Mouse (Mus musculus): ENCODE measurements around the gene Gm28729. TPM values are rescaled to one million over a fixed set of nuclear protein-coding genes. Genes with fewer than 3 reads are reported as not detected.

The Gm28729 gene
- total RNA-seq, 2 experiments from 2014 or later = 0.18 to 0.27 TPM

Other genes with a start within 250 kb of the Gm28729 start
- 10 to 100 TPM; 80.7 to 95.5 TPM for gene Atp1b3, start 160.8 kb downstream of the Gm28729 start, total RNA-seq (2021)
- 10 to 100 TPM; 58.2 to 58.6 TPM for gene Rnf7, start 46.6 kb downstream of the Gm28729 start, total RNA-seq (2021)
- gene Rasa2, start 106.4 kb upstream of the Gm28729 start, total RNA-seq (2021) = 10 to 100 TPM; 33.6 to 33.7 TPM
- 10 to 100 TPM; 57.6 to 58.8 TPM for gene Zbtb38, start 227.6 kb upstream of the Gm28729 start, total RNA-seq (2021)

Measured in left cerebral cortex, postnatal 25 days (tissue).